Mouse (Mus musculus): ENCODE results near the gene Brd4. TPM values are rescaled to one million over a fixed set of nuclear protein-coding genes. Genes with fewer than 3 reads are reported as not detected.

Gene Brd4
- total RNA-seq, 2 experiments from 2014 or later, result 52.3 to 55.0 TPM

Other genes starting within 250 kb of the Brd4 start
- 1 to 10 TPM; 6.9 to 7.2 TPM for gene Rrp1b, start 248.6 kb downstream of the Brd4 start, total RNA-seq (2021)
- under 1 TPM; 0.79 to 0.97 TPM for gene Hsf2bp, start 248.4 kb downstream of the Brd4 start, total RNA-seq (2021)
- 10 to 100 TPM; 25.1 to 26.4 TPM for gene Notch3, start 117.9 kb downstream of the Brd4 start, total RNA-seq (2021)
- under 1 TPM; 0.92 to 0.97 TPM for gene Ephx3, start 95.2 kb downstream of the Brd4 start, total RNA-seq (2021)
- 10 to 100 TPM; 37.3 to 50.4 TPM for gene Akap8, start 36.5 kb upstream of the Brd4 start, total RNA-seq (2021)
- 10 to 100 TPM; 44.5 to 55.7 TPM for gene Akap8l, start 65.9 kb upstream of the Brd4 start, total RNA-seq (2021)
- gene Wiz, start 104.7 kb upstream of the Brd4 start, total RNA-seq (2021), result 10 to 100 TPM; 18.9 to 19.1 TPM
- under 1 TPM; 0.60 to 0.97 TPM for gene Rasal3, start 118.9 kb upstream of the Brd4 start, total RNA-seq (2021)
- gene Pglyrp2, start 139.4 kb upstream of the Brd4 start, total RNA-seq (2021), result not detected
- gene Cyp4f39, start 168.0 kb upstream of the Brd4 start, total RNA-seq (2021), result not detected
- 1 to 10 TPM; 5.7 to 7.1 TPM for gene Cyp4f17, start 221.3 kb upstream of the Brd4 start, total RNA-seq (2021)